Mouse (Mus musculus) embryonic facial prominence, embryonic 14.5 days (tissue): ENCODE measurements around the gene Hes2. TPM values are rescaled to one million over a fixed set of nuclear protein-coding genes. Genes with fewer than 3 reads are reported as not detected.

Experiments
- ATAC-seq: fragments of 200-750 bp; cut with Nextera tagmentation; 2 replicates; pipeline ENCODE4 v1.8.0; 2017; ENCODE audit warnings: low read depth, moderate number of reproducible peaks, moderate TSS enrichment
- DNase-seq: peaks from one replicate; pipeline ENCODE4 v3.0.0-alpha.2; 2015; ENCODE audit warnings: low spot score
- H3K27ac ChIP-seq: fragments of 300-500 bp; sonication (generic); replicated peaks from 2 replicates; pipeline ENCODE4 v1.5.1; 2014; ENCODE audit warnings: low read depth, mild to moderate bottlenecking, low read length, moderate library complexity
- H3K27me3 ChIP-seq: fragments of 300-500 bp; sonication (generic); replicated peaks from 2 replicates; pipeline ENCODE4 v1.6.1; 2014; ENCODE audit warnings: low read length; ENCODE audit not compliant: control insufficient read depth, insufficient read depth
- H3K36me3 ChIP-seq: fragments of 300-500 bp; sonication (generic); 2 replicates; pipeline ENCODE4 v1.6.1; 2014; ENCODE audit warnings: low read length, mixed read lengths; ENCODE audit not compliant: control insufficient read depth, insufficient read depth
- H3K4me1 ChIP-seq: fragments of 300-500 bp; sonication (generic); 2 replicates; pipeline ENCODE4 v1.6.1; 2014; ENCODE audit warnings: antibody characterized with exemption, low read length; ENCODE audit not compliant: control insufficient read depth, insufficient read depth
- H3K4me2 ChIP-seq: fragments of 300-500 bp; sonication (generic); 2 replicates; pipeline ENCODE4 v1.6.1; 2014; ENCODE audit warnings: low read depth, mild to moderate bottlenecking, low read length, moderate library complexity, mixed read lengths
- H3K4me3 ChIP-seq: fragments of 300-500 bp; sonication (generic); 2 replicates; pipeline ENCODE4 v1.5.1; 2014; ENCODE audit warnings: low read depth, mild to moderate bottlenecking, low read length
- H3K9ac ChIP-seq: fragments of 300-500 bp; sonication (generic); 2 replicates; pipeline ENCODE4 v1.6.1; 2014; ENCODE audit warnings: low read depth, mild to moderate bottlenecking, low read length, moderate library complexity, mixed read lengths
- H3K9me3 ChIP-seq: fragments of 300-500 bp; sonication (generic); 2 replicates; pipeline ENCODE4 v1.6.1; 2016; ENCODE audit warnings: low read length; ENCODE audit not compliant: control insufficient read depth
- WGBS: fragments of 180-500 bp; shearing (Covaris S2); extraction: QIAGEN DNeasy Blood & Tissue Kit; methylation state at CpG from one replicate; pipeline ENCODE4 v1.1.7; 2014; 5-methylcytosine and 5-hydroxymethylcytosine counted together
- polyA plus RNA-seq: library from polyadenylated mRNA; unstranded; fragments of >200 nt; fragmentation: Nextera tagmentation; extraction: Ambion mirVana; gene quantifications from 2 replicates; pipeline ENCODE4 v1.2.1, GENCODE M21; 2014

Gene Hes2
- polyA plus RNA-seq, 1 experiment from 2014 or later, result 0.25 TPM

DNA sequence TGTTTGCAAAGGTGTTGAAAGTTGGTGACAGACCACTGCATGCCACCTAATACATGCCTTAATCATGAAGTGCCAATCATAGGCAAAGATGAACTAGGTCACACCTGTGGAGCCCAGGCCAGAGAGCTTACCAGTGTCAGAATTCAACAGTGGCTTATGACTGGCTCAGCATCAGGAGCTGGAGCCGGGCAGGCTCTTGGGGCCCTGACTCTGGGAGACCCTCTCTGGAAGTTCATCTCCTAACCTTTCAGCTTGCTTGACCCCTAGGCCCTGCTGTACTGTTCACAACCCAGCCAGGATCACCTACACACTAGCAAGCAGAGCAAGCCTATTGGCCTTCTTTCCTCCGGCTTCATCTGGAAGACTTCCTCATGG, 21.8 kb upstream of the Hes2 start:
- H3K4me1 ChIP-seq, result peaks cover 12% of the 10 kb centered on the region
- DNase-seq (no peak), ATAC-seq (no peak)
- no peaks in the 10 kb centered on the region for H3K36me3 ChIP-seq
- no peak overlapping the region for H3K4me2 ChIP-seq
- WGBS, result 96% methylated on average over 2 of the region's 2 CpGs
- no peak overlapping the region for H3K9ac ChIP-seq
- H3K4me3 ChIP-seq, result no peak overlapping the region
- H3K9me3 ChIP-seq, result no peaks in the 10 kb centered on the region
- H3K27me3 ChIP-seq, result peaks cover 45% of the 10 kb centered on the region
- no peak overlapping the region for H3K27ac ChIP-seq

- Histone ChIP-seq H3K9me3 (no peaks in the 10 kb centered on the region), H3K4me1 (0 out of 2 replicates have a peak, but pooled peaks cover 6% of the 10 kb centered on the region), H3K27ac (no peak overlapping the region), H3K4me3 (peak overlapping the region; percentile 44), H3K4me2 (peak overlapping the region; percentile 67), H3K27me3 (peaks cover 28% of the 10 kb centered on the region), H3K36me3 (no peaks in the 10 kb centered on the region), H3K9ac (no peak overlapping the region)
- ATAC-seq, result peak; percentile 88
- peak; percentile 80 for DNase-seq
- 4% methylated on average over 39 of the region's 51 CpGs for WGBS
Observed at GRCm38 (mm10) chr4:152138497-152139260, 20.0 kb upstream of the Hes2 start.

- H3K4me3 ChIP-seq, result no peak overlapping the region
- WGBS, result 31% methylated on average over 6 of the region's 6 CpGs
- no peaks in the 10 kb centered on the region for H3K9me3 ChIP-seq
- H3K36me3 ChIP-seq, result no peaks in the 10 kb centered on the region
- H3K4me1 ChIP-seq, result 0 out of 2 replicates have a peak, but pooled peaks cover 6% of the 10 kb centered on the region
- no peak overlapping the region for H3K9ac ChIP-seq
- ATAC-seq (no peak), DNase-seq (no peak)
- no peak overlapping the region for H3K27ac ChIP-seq
- H3K27me3 ChIP-seq, result peaks cover 20% of the 10 kb centered on the region
- no peak overlapping the region for H3K4me2 ChIP-seq
Observed at GRCm38 (mm10) chr4:152140441-152140840, 18.2 kb upstream of the Hes2 start.

GRCm38 (mm10) chr4:152141521-152142135, 17.0 kb upstream of the Hes2 start:
- Histone ChIP-seq H3K27me3 (peaks cover 20% of the 10 kb centered on the region), H3K27ac (no peak overlapping the region)

GRCm38 (mm10) chr4:152143632-152144031, 15.0 kb upstream of the Hes2 start:
- Histone ChIP-seq H3K4me2 (no peak overlapping the region), H3K9me3 (no peaks in the 10 kb centered on the region), H3K36me3 (no peaks in the 10 kb centered on the region), H3K4me1 (0 out of 2 replicates have a peak, but pooled peaks cover 5% of the 10 kb centered on the region), H3K27me3 (peaks cover 15% of the 10 kb centered on the region), H3K4me3 (no peak overlapping the region), H3K27ac (no peak overlapping the region), H3K9ac (no peak overlapping the region)
- ATAC-seq (no peak), DNase-seq (no peak)
- 46% methylated on average over 1 of the region's 1 CpGs for WGBS

More at GRCm38 (mm10) chr4:152141521-152142135, 17.0 kb upstream of the Hes2 start:
- DNase-seq (no peak), ATAC-seq (no peak)
- Histone ChIP-seq H3K4me3 (no peak overlapping the region), H3K9me3 (no peaks in the 10 kb centered on the region), H3K36me3 (no peaks in the 10 kb centered on the region), H3K4me1 (0 out of 2 replicates have a peak, but pooled peaks cover 6% of the 10 kb centered on the region), H3K4me2 (no peak overlapping the region), H3K9ac (no peak overlapping the region)
- 76% methylated on average over 8 of the region's 8 CpGs for WGBS

DNA sequence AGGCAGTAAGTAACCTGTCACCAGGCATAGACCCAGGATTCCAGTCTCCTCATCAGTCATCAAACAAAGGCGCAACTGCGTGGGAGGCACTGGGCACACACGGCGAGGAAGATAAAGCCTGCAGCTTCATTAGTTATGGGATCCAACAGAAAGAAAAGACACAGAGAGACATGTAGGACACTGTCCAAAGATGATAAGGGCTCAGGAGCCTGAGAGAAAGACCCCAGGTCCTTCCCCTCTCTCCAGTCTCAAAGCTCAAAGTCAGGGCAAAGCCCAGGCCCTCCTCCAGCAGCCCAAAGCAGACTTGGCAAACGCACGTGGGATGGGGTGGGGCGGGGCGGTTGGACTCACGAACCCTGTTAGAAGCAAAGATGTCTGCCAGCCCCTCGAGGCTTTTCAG, 13.2 kb upstream of the Hes2 start:
- H3K4me2 ChIP-seq, result no peak overlapping the region
- H3K4me1 ChIP-seq, result no peaks in the 10 kb centered on the region
- no peaks in the 10 kb centered on the region for H3K9me3 ChIP-seq
- 84% methylated on average over 8 of the region's 10 CpGs for WGBS
- no peak overlapping the region for H3K27ac ChIP-seq
- ATAC-seq (no peak), DNase-seq (no peak)
- no peaks in the 10 kb centered on the region for H3K36me3 ChIP-seq
- no peak overlapping the region for H3K9ac ChIP-seq
- peaks cover 20% of the 10 kb centered on the region for H3K27me3 ChIP-seq
- no peak overlapping the region for H3K4me3 ChIP-seq

GRCm38 (mm10) chr4:152146033-152146827, 12.4 kb upstream of the Hes2 start:
- Histone ChIP-seq H3K27ac (no peak overlapping the region), H3K4me1 (no peaks in the 10 kb centered on the region), H3K9me3 (no peaks in the 10 kb centered on the region), H3K4me2 (no peak overlapping the region), H3K4me3 (no peak overlapping the region), H3K9ac (no peak overlapping the region), H3K36me3 (no peaks in the 10 kb centered on the region), H3K27me3 (peaks cover 25% of the 10 kb centered on the region)
- no peak for DNase-seq
- WGBS, result 64% methylated on average over 11 of the region's 11 CpGs
- no peak for ATAC-seq

- Histone ChIP-seq H3K4me2 (no peak overlapping the region), H3K9me3 (no peaks in the 10 kb centered on the region), H3K9ac (no peak overlapping the region), H3K4me1 (peaks cover 3% of the 10 kb centered on the region; the same call in 1 of the 2 replicates), H3K27ac (no peak overlapping the region), H3K4me3 (no peak overlapping the region), H3K27me3 (peaks cover 62% of the 10 kb centered on the region), H3K36me3 (no peaks in the 10 kb centered on the region)
- DNase-seq (no peak), ATAC-seq (no peak)
- 66% methylated on average over 4 of the region's 4 CpGs for WGBS
Observed at GRCm38 (mm10) chr4:152150546-152150945, 8.1 kb upstream of the Hes2 start.
